Mouse (Mus musculus) kidney, adult 8-10 months (tissue): ENCODE data around the gene Wnt10b.
"Not testable (repeated sequence)": the region's sequence is repeated elsewhere in the genome, so short reads cannot be mapped to it uniquely, and the experiment has no call there.

ENCODE experiments used
- DNase-seq, 2 experiments: peaks; one replicate each; pipeline ENCODE4 v3.0.0; 2022

Gene Wnt10b

GRCm38 (mm10) chr15:98771813-98772425, 6.0 kb downstream of the Wnt10b start:
- DNase-seq, result no peak

- no peak for DNase-seq
Measured at GRCm38 (mm10) chr15:98768259-98768658, 9.7 kb downstream of the Wnt10b start.

GRCm38 (mm10) chr15:98765929-98766328, 12.0 kb downstream of the Wnt10b start:
- no peak for DNase-seq

- peak; percentile 95 to 97 for DNase-seq
Measured at GRCm38 (mm10) chr15:98762670-98763529, 15.1 kb downstream of the Wnt10b start, which contains the start of gene Arf3. Arf3 (minus strand) TSS chr15:98763214.

GRCm38 (mm10) chr15:98762201-98762621, 15.7 kb downstream of the Wnt10b start:
- peak; percentile 74 to 76 for DNase-seq

- no peak for DNase-seq
Measured at GRCm38 (mm10) chr15:98754125-98754524, 23.8 kb downstream of the Wnt10b start.

GRCm38 (mm10) chr15:98753021-98753423, 24.9 kb downstream of the Wnt10b start:
- DNase-seq, result no peak

- DNase-seq, result no peak
Measured at GRCm38 (mm10) chr15:98749093-98749492, 28.9 kb downstream of the Wnt10b start.

- DNase-seq, result no peak
Measured at GRCm38 (mm10) chr15:98747296-98747695, 30.7 kb downstream of the Wnt10b start.

GRCm38 (mm10) chr15:98746344-98746965, 31.5 kb downstream of the Wnt10b start:
- no peak for DNase-seq

GRCm38 (mm10) chr15:98743863-98744262, 34.1 kb downstream of the Wnt10b start:
- DNase-seq, result not testable (repeated sequence)

GRCm38 (mm10) chr15:98742766-98743428, 35.1 kb downstream of the Wnt10b start:
- DNase-seq, result no peak

- DNase-seq, result no peak
Measured at GRCm38 (mm10) chr15:98740219-98740618, 37.7 kb downstream of the Wnt10b start.

GRCm38 (mm10) chr15:98738796-98739195, 39.2 kb downstream of the Wnt10b start:
- DNase-seq, result no peak

GRCm38 (mm10) chr15:98737881-98738280, 40.1 kb downstream of the Wnt10b start:
- peak in 1 of 2 experiments; percentile 58 for DNase-seq

- no peak for DNase-seq
Measured at GRCm38 (mm10) chr15:98736521-98736920, 41.4 kb downstream of the Wnt10b start.

- peak; percentile 41 to 42 for DNase-seq
Measured at GRCm38 (mm10) chr15:98733976-98734566, 43.9 kb downstream of the Wnt10b start.

GRCm38 (mm10) chr15:98733370-98733769, 44.6 kb downstream of the Wnt10b start:
- DNase-seq, result no peak

GRCm38 (mm10) chr15:98732006-98732531, 45.9 kb downstream of the Wnt10b start:
- DNase-seq, result no peak

GRCm38 (mm10) chr15:98730790-98731189, 47.2 kb downstream of the Wnt10b start:
- no peak for DNase-seq

- DNase-seq, result peak in 1 of 2 experiments; percentile 25
Measured at GRCm38 (mm10) chr15:98729791-98730545, 48.0 kb downstream of the Wnt10b start.
